Comparison of ENCODE assay signal across 8 mouse cellular contexts in the genomic region with DNA sequence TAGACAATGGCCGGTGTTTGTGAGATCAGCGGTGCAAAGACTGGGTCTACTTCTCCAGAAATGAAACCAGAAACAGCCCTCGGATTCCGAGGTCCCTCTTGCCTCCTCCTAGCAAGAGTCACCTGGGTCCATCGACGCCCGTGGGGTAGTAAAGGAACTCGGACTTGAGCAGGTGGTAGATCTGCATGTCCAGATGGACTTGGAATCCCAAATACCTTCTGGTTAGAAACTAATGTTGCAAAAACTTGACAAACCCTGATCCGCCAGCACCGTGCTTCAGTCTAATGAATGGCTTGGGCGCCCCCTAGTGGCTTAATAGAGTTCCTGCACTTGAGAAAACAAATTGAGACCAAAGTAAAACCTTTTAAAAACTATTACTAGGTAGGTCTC.
DNase-seq lines count a peak whose midpoint lies in the region; ATAC-seq and TF ChIP-seq lines count a peak whose summit lies in the region.

No protein-coding gene starts in this region.

- peak overlapping the region; percentile 68 for H3K4me2 ChIP-seq in forebrain, embryonic 14.5 days (ENCODE audit: low read length)

- H3K4me3 ChIP-seq in ES-E14 (ENCODE audit: insufficient read depth in 1 of 2, low read depth in 1 of 2, low read length in 2 of 2, poor library complexity in 1 of 2, severe bottlenecking in 1 of 2): no peak overlapping the region
- H3K4me3 ChIP-seq in forebrain, embryonic 14.5 days (ENCODE audit: low read depth, low read length): peak overlapping the region; percentile 31
- H3K4me3 ChIP-seq in lung, adult 2 months (replicated peaks; ENCODE audit: extremely low read depth, low read depth, low read length): peak overlapping the region; percentile 79

- H3K9ac ChIP-seq in ES-E14 (ENCODE audit: insufficient read depth, low read depth, low read length, poor library complexity, severe bottlenecking): no peak overlapping the region
- peak overlapping the region; percentile 1; the same call in 1 of the 2 replicates for H3K9ac ChIP-seq in forebrain, embryonic 14.5 days (ENCODE audit: low read length)

- no peaks in the 10 kb centered on the region for H3K4me1 ChIP-seq in ES-E14 (ENCODE audit: control insufficient read depth in 2 of 2, insufficient read depth in 2 of 2, low read length in 2 of 2, poor library complexity in 1 of 2)
- no peaks in the 10 kb centered on the region for H3K4me1 ChIP-seq in forebrain, embryonic 14.5 days (ENCODE audit: control insufficient read depth, insufficient read depth, low read length)
- no peaks in the 10 kb centered on the region for H3K4me1 ChIP-seq in lung, adult 2 months (ENCODE audit: control insufficient read depth, insufficient read depth, low read length)

- WGBS in forebrain, embryonic 14.5 days: 3% methylated on average over 11 of the region's 11 CpGs
- WGBS in lung, adult 2 months: 2% methylated on average over 11 of the region's 11 CpGs

- peak; percentile 69 for TF ChIP-seq CTCF in lung, adult 2 months (IDR thresholded peaks at IDR 0.05; ENCODE audit: insufficient read depth, low read length)

- no peaks in the 10 kb centered on the region for H3K9me3 ChIP-seq in ES-E14 (ENCODE audit: control insufficient read depth, insufficient read depth, low read depth, low read length)
- no peaks in the 10 kb centered on the region for H3K9me3 ChIP-seq in forebrain, embryonic 14.5 days (replicated peaks; ENCODE audit: control insufficient read depth, low read length)

- DNase-seq in ES-E14 (ENCODE audit: low read depth, low spot score): peak; percentile 51
- peak; percentile 88 for DNase-seq in cerebellum, adult 11 months
- DNase-seq in forebrain, embryonic 14.5 days (ENCODE audit: low spot score): peak; percentile 91
- DNase-seq in heart, postnatal 36 days: peak; percentile 75 to 83
- peak; percentile 70 to 91 for DNase-seq in layer of hippocampus, adult 18-20 months (ENCODE audit: low spot score in 2 of 2)
- DNase-seq in lung, adult 2 months: peak; percentile 73
- DNase-seq in testis, postnatal 14 days (ENCODE audit: low spot score): peak; percentile 74

- H3K36me3 ChIP-seq in ES-E14 (ENCODE audit: control insufficient read depth, insufficient read depth, low read length, poor library complexity, severe bottlenecking): peaks cover 1% of the 10 kb centered on the region; the same call in 1 of the 2 replicates
- no peaks in the 10 kb centered on the region for H3K36me3 ChIP-seq in forebrain, embryonic 14.5 days (ENCODE audit: control insufficient read depth, insufficient read depth, low read length)

- intact Hi-C loops in heart, postnatal 36 days (cut with DNase I): loop anchor here (1.0 kb wide), 3 partner anchors 261 to 642 kb away; no protein-coding TSS in a partner anchor

- no peak for TF ChIP-seq POLR2A in lung, adult 2 months (IDR thresholded peaks at IDR 0.05; ENCODE audit: borderline replicate concordance, extremely low read depth, low read depth, low read length)

- in situ Hi-C loops in ES-E14 (cut with MboI; ENCODE audit: low sequenced_read_pairs in 2 of 2, unreplicated experiment in 2 of 2): loop anchor here in 1 of 2 experiments (10.0 kb wide), 1 partner anchor 256 kb away; the partner anchor contains the start of gene Spon1

- no peaks in the 10 kb centered on the region for H3K27me3 ChIP-seq in forebrain, embryonic 14.5 days (replicated peaks; ENCODE audit: control insufficient read depth, insufficient read depth, low read length)

- ATAC-seq in forebrain, embryonic 14.5 days: peak; percentile 84
- ATAC-seq in neutrophil, adult 5-6 weeks (ENCODE audit: extremely low read depth, insufficient number of reproducible peaks, low FRiP score, poor library complexity, severe bottlenecking): peak; percentile 54

- no peak overlapping the region for H3K27ac ChIP-seq in ES-E14 (ENCODE audit: insufficient read depth, low read depth, low read length, poor library complexity, severe bottlenecking)
- no peak overlapping the region for H3K27ac ChIP-seq in forebrain, embryonic 14.5 days (ENCODE audit: low read depth, low read length)

TF ChIP-seq in ES-E14, 5 proteins besides CTCF, POLR2A, EP300 and RAD21:
- TF ChIP-seq ZC3H11A (IDR thresholded peaks at IDR 0.05; ENCODE audit: borderline replicate concordance, low read depth, low read length) (peak; percentile 89), MAFK (IDR thresholded peaks at IDR 0.05; ENCODE audit: insufficient read depth, low read depth, low read length) (no peak), CHD2 (IDR thresholded peaks at IDR 0.05; ENCODE audit: low read depth, low read length) (no peak), HCFC1 (IDR thresholded peaks at IDR 0.05; ENCODE audit: borderline replicate concordance, insufficient read depth, low read length) (no peak), ZNF384 (IDR thresholded peaks at IDR 0.05; ENCODE audit: low read depth, low read length) (no peak)

Comparison
In these comparisons a context has a peak if more than half of its experiments do, and no peak if none do; other contexts are left out.
1. H3K4me3 ChIP-seq: peak in forebrain, embryonic 14.5 days (single experiment) and lung, adult 2 months (single experiment); none in ES-E14 (0 of 2).
2. Peak in every context shown above with its lines, with median percentiles within 50 percentile points of each other: DNase-seq.